Mouse (Mus musculus): ENCODE results near the gene Txndc5. TPM values are rescaled to one million over a fixed set of nuclear protein-coding genes. Genes with fewer than 3 reads are reported as not detected.
A peak's percentile ranks its signal among the peaks of the same experiment; 100 is the strongest.

Gene Txndc5
- polyA plus RNA-seq (2014; fragmentation: Nextera tagmentation; extraction: Ambion mirVana) = 118 and 138 TPM in 2 replicates

GRCm38 (mm10) chr13:38528687-38529294, at the start of gene Txndc5:
TSS of gene Txndc5 (minus strand) at chr13:38528824.
- Histone ChIP-seq H3K4me2 (replicated peaks; ENCODE audit: low read depth, low read length) (peak within 1 kb of the TSS; percentile 47), H3K9ac (ENCODE audit: low read depth, low read length) (peak within 1 kb of the TSS; percentile 59), H3K27ac (ENCODE audit: low read depth, low read length) (peak within 1 kb of the TSS; percentile 4; the same call in 1 of the 2 replicates), H3K27me3 (ENCODE audit: control insufficient read depth, insufficient read depth, low read length) (no peaks in the 10 kb centered on the region), H3K9me3 (ENCODE audit: control insufficient read depth, low read length) (no peaks in the 10 kb centered on the region), H3K36me3 (ENCODE audit: control insufficient read depth, insufficient read depth, low read length) (no peaks in the 10 kb centered on the region), H3K4me3 (ENCODE audit: low read depth, low read length) (peak within 1 kb of the TSS; percentile 51), H3K4me1 (replicated peaks; ENCODE audit: control insufficient read depth, insufficient read depth, low read length) (no peaks in the 10 kb centered on the region; the same call in 1 of the 2 replicates)
- no peak; the same call in 1 of the 2 replicates for ATAC-seq (ENCODE audit: low FRiP score)
- DNase-seq (ENCODE audit: low spot score) = no peak
- WGBS = 61% methylated on average over 9 of the region's 9 CpGs

- no peak for DNase-seq (ENCODE audit: low spot score)
- 79% methylated on average over 3 of the region's 3 CpGs for WGBS
- H3K27me3 ChIP-seq (ENCODE audit: control insufficient read depth, insufficient read depth, low read length) = no peaks in the 10 kb centered on the region
- no peaks in the 10 kb centered on the region for H3K36me3 ChIP-seq (ENCODE audit: control insufficient read depth, insufficient read depth, low read length)
- H3K4me3 ChIP-seq (ENCODE audit: low read depth, low read length) = no peak overlapping the region
- H3K9ac ChIP-seq (ENCODE audit: low read depth, low read length) = no peak overlapping the region
- H3K9me3 ChIP-seq (ENCODE audit: control insufficient read depth, low read length) = no peaks in the 10 kb centered on the region
- no peak overlapping the region for H3K4me2 ChIP-seq (replicated peaks; ENCODE audit: low read depth, low read length)
- no peaks in the 10 kb centered on the region for H3K4me1 ChIP-seq (replicated peaks; ENCODE audit: control insufficient read depth, insufficient read depth, low read length)
- ATAC-seq (ENCODE audit: low FRiP score) = no peak
- no peak overlapping the region for H3K27ac ChIP-seq (ENCODE audit: low read depth, low read length)
Measured at GRCm38 (mm10) chr13:38574668-38575067, 46.0 kb upstream of the Txndc5 start.

- WGBS = 94% methylated on average over 1 of the region's 1 CpGs
- Histone ChIP-seq H3K27ac (ENCODE audit: low read depth, low read length) (no peak overlapping the region), H3K27me3 (ENCODE audit: control insufficient read depth, insufficient read depth, low read length) (no peaks in the 10 kb centered on the region), H3K9ac (ENCODE audit: low read depth, low read length) (no peak overlapping the region), H3K4me2 (replicated peaks; ENCODE audit: low read depth, low read length) (no peak overlapping the region), H3K4me3 (ENCODE audit: low read depth, low read length) (no peak overlapping the region), H3K36me3 (ENCODE audit: control insufficient read depth, insufficient read depth, low read length) (no peaks in the 10 kb centered on the region), H3K4me1 (replicated peaks; ENCODE audit: control insufficient read depth, insufficient read depth, low read length) (no peaks in the 10 kb centered on the region), H3K9me3 (ENCODE audit: control insufficient read depth, low read length) (no peaks in the 10 kb centered on the region)
- ATAC-seq (ENCODE audit: low FRiP score) (no peak), DNase-seq (ENCODE audit: low spot score) (no peak)
Measured at GRCm38 (mm10) chr13:38573281-38573680, 44.7 kb upstream of the Txndc5 start.

- Histone ChIP-seq H3K4me3 (ENCODE audit: low read depth, low read length) (no peak overlapping the region), H3K4me2 (replicated peaks; ENCODE audit: low read depth, low read length) (no peak overlapping the region), H3K27me3 (ENCODE audit: control insufficient read depth, insufficient read depth, low read length) (no peaks in the 10 kb centered on the region), H3K9me3 (ENCODE audit: control insufficient read depth, low read length) (no peaks in the 10 kb centered on the region), H3K36me3 (ENCODE audit: control insufficient read depth, insufficient read depth, low read length) (no peaks in the 10 kb centered on the region), H3K4me1 (replicated peaks; ENCODE audit: control insufficient read depth, insufficient read depth, low read length) (no peaks in the 10 kb centered on the region), H3K27ac (ENCODE audit: low read depth, low read length) (no peak overlapping the region), H3K9ac (ENCODE audit: low read depth, low read length) (no peak overlapping the region)
- WGBS = 88% methylated on average over 4 of the region's 4 CpGs
- ATAC-seq (ENCODE audit: low FRiP score) = no peak
- DNase-seq (ENCODE audit: low spot score) = no peak
Measured at GRCm38 (mm10) chr13:38565245-38565644, 36.6 kb upstream of the Txndc5 start.

GRCm38 (mm10) chr13:38554611-38555010, 26.0 kb upstream of the Txndc5 start:
- Histone ChIP-seq H3K36me3 (ENCODE audit: control insufficient read depth, insufficient read depth, low read length) (no peaks in the 10 kb centered on the region), H3K27ac (ENCODE audit: low read depth, low read length) (no peak overlapping the region), H3K4me2 (replicated peaks; ENCODE audit: low read depth, low read length) (no peak overlapping the region), H3K9me3 (ENCODE audit: control insufficient read depth, low read length) (no peaks in the 10 kb centered on the region), H3K4me1 (replicated peaks; ENCODE audit: control insufficient read depth, insufficient read depth, low read length) (no peaks in the 10 kb centered on the region), H3K27me3 (ENCODE audit: control insufficient read depth, insufficient read depth, low read length) (no peaks in the 10 kb centered on the region), H3K9ac (ENCODE audit: low read depth, low read length) (no peak overlapping the region), H3K4me3 (ENCODE audit: low read depth, low read length) (no peak overlapping the region)
- ATAC-seq (ENCODE audit: low FRiP score) = no peak
- WGBS = 79% methylated on average over 11 of the region's 11 CpGs
- no peak for DNase-seq (ENCODE audit: low spot score)

GRCm38 (mm10) chr13:38554210-38554609, 25.6 kb upstream of the Txndc5 start:
- Histone ChIP-seq H3K4me3 (ENCODE audit: low read depth, low read length) (no peak overlapping the region), H3K4me1 (replicated peaks; ENCODE audit: control insufficient read depth, insufficient read depth, low read length) (no peaks in the 10 kb centered on the region), H3K9me3 (ENCODE audit: control insufficient read depth, low read length) (no peaks in the 10 kb centered on the region), H3K9ac (ENCODE audit: low read depth, low read length) (no peak overlapping the region), H3K27me3 (ENCODE audit: control insufficient read depth, insufficient read depth, low read length) (no peaks in the 10 kb centered on the region), H3K36me3 (ENCODE audit: control insufficient read depth, insufficient read depth, low read length) (no peaks in the 10 kb centered on the region), H3K4me2 (replicated peaks; ENCODE audit: low read depth, low read length) (no peak overlapping the region), H3K27ac (ENCODE audit: low read depth, low read length) (no peak overlapping the region)
- DNase-seq (ENCODE audit: low spot score) = no peak
- ATAC-seq (ENCODE audit: low FRiP score) = no peak
- WGBS = 76% methylated on average over 3 of the region's 3 CpGs

GRCm38 (mm10) chr13:38548681-38549080, 20.1 kb upstream of the Txndc5 start:
- no peaks in the 10 kb centered on the region for H3K4me1 ChIP-seq (replicated peaks; ENCODE audit: control insufficient read depth, insufficient read depth, low read length)
- no peaks in the 10 kb centered on the region for H3K36me3 ChIP-seq (ENCODE audit: control insufficient read depth, insufficient read depth, low read length)
- H3K4me3 ChIP-seq (ENCODE audit: low read depth, low read length) = no peak overlapping the region
- H3K27ac ChIP-seq (ENCODE audit: low read depth, low read length) = no peak overlapping the region
- no peaks in the 10 kb centered on the region for H3K27me3 ChIP-seq (ENCODE audit: control insufficient read depth, insufficient read depth, low read length)
- ATAC-seq (ENCODE audit: low FRiP score) = no peak
- no peak overlapping the region for H3K4me2 ChIP-seq (replicated peaks; ENCODE audit: low read depth, low read length)
- DNase-seq (ENCODE audit: low spot score) = no peak
- no peak overlapping the region for H3K9ac ChIP-seq (ENCODE audit: low read depth, low read length)
- no peaks in the 10 kb centered on the region for H3K9me3 ChIP-seq (ENCODE audit: control insufficient read depth, low read length)
- WGBS = 75% methylated on average over 5 of the region's 5 CpGs

GRCm38 (mm10) chr13:38547717-38548116, 19.1 kb upstream of the Txndc5 start:
- Histone ChIP-seq H3K27ac (ENCODE audit: low read depth, low read length) (no peak overlapping the region), H3K4me2 (replicated peaks; ENCODE audit: low read depth, low read length) (no peak overlapping the region), H3K27me3 (ENCODE audit: control insufficient read depth, insufficient read depth, low read length) (no peaks in the 10 kb centered on the region), H3K4me1 (replicated peaks; ENCODE audit: control insufficient read depth, insufficient read depth, low read length) (no peaks in the 10 kb centered on the region), H3K4me3 (ENCODE audit: low read depth, low read length) (no peak overlapping the region), H3K9ac (ENCODE audit: low read depth, low read length) (no peak overlapping the region), H3K9me3 (ENCODE audit: control insufficient read depth, low read length) (no peaks in the 10 kb centered on the region), H3K36me3 (ENCODE audit: control insufficient read depth, insufficient read depth, low read length) (no peaks in the 10 kb centered on the region)
- DNase-seq (ENCODE audit: low spot score) (no peak), ATAC-seq (ENCODE audit: low FRiP score) (no peak)
- 91% methylated on average over 5 of the region's 5 CpGs for WGBS

- Histone ChIP-seq H3K9me3 (ENCODE audit: control insufficient read depth, low read length) (no peaks in the 10 kb centered on the region), H3K4me3 (ENCODE audit: low read depth, low read length) (no peak overlapping the region), H3K27ac (ENCODE audit: low read depth, low read length) (no peak overlapping the region), H3K27me3 (ENCODE audit: control insufficient read depth, insufficient read depth, low read length) (no peaks in the 10 kb centered on the region), H3K4me2 (replicated peaks; ENCODE audit: low read depth, low read length) (no peak overlapping the region), H3K9ac (ENCODE audit: low read depth, low read length) (no peak overlapping the region), H3K36me3 (ENCODE audit: control insufficient read depth, insufficient read depth, low read length) (no peaks in the 10 kb centered on the region), H3K4me1 (replicated peaks; ENCODE audit: control insufficient read depth, insufficient read depth, low read length) (no peaks in the 10 kb centered on the region)
- ATAC-seq (ENCODE audit: low FRiP score) (no peak), DNase-seq (ENCODE audit: low spot score) (no peak)
- WGBS = 90% methylated on average over 4 of the region's 4 CpGs
Measured at GRCm38 (mm10) chr13:38546754-38547153, 18.1 kb upstream of the Txndc5 start.

Measured in hindbrain, embryonic 11.5 days (tissue).